Mouse (Mus musculus) thymus, adult 2 months (tissue): ENCODE measurements around the gene Acer1. TPM values are rescaled to one million over a fixed set of nuclear protein-coding genes. Genes with fewer than 3 reads are reported as not detected.

Experiments
- DNase-seq: peaks from one replicate; pipeline ENCODE4 v3.0.0; 2021
- H3K27ac ChIP-seq: fragments of 200-500 bp; 2 replicates; pipeline ENCODE4 v1.5.1; 2012; ENCODE audit warnings: low read length, control low read depth; ENCODE audit not compliant: control insufficient read depth, insufficient read depth
- H3K27me3 ChIP-seq: fragments of 200-500 bp; 2 replicates; pipeline ENCODE4 v1.6.1; 2012; ENCODE audit warnings: mild to moderate bottlenecking, low read length, moderate library complexity, mixed read lengths; ENCODE audit not compliant: control insufficient read depth, insufficient read depth
- H3K36me3 ChIP-seq: fragments of 200-500 bp; 2 replicates; pipeline ENCODE4 v1.6.1; 2012; ENCODE audit warnings: mild to moderate bottlenecking, low read length, moderate library complexity; ENCODE audit not compliant: control insufficient read depth, insufficient read depth
- H3K4me1 ChIP-seq: fragments of 200-500 bp; replicated peaks from 2 replicates; pipeline ENCODE4 v1.6.1; 2012; ENCODE audit warnings: low read length; ENCODE audit not compliant: control insufficient read depth, insufficient read depth
- H3K4me3 ChIP-seq: fragments of 200-500 bp; 2 replicates; pipeline ENCODE4 v1.5.1; 2012; ENCODE audit warnings: mild to moderate bottlenecking, low read length, control low read depth, moderate library complexity; ENCODE audit not compliant: control insufficient read depth, insufficient read depth
- CTCF ChIP-seq: fragments of 200-500 bp; IDR thresholded peaks from 2 replicates; pipeline ENCODE4 v1.5.1; 2012; ENCODE audit warnings: mild to moderate bottlenecking, control low read depth, low read length, moderate library complexity, borderline replicate concordance; ENCODE audit not compliant: control insufficient read depth, poor library complexity, insufficient read depth; ENCODE audit errors: extremely low read depth
- POLR2A ChIP-seq: fragments of 200-500 bp; IDR thresholded peaks from 2 replicates; pipeline ENCODE4 v1.6.1; 2012; ENCODE audit warnings: mild to moderate bottlenecking, low read length, control low read depth, moderate library complexity; ENCODE audit not compliant: control insufficient read depth, poor library complexity, insufficient read depth; ENCODE audit errors: extremely low read depth
- WGBS: fragments of 180-500 bp; shearing (Covaris S2); methylation state at CpG from one replicate; pipeline ENCODE4 v1.1.7; 2018; 5-methylcytosine and 5-hydroxymethylcytosine counted together
- polyA plus RNA-seq: library from polyadenylated mRNA; depleted of rRNA; stranded (reverse); fragments of >200 nt; gene quantifications from 2 replicates; pipeline ENCODE4 v1.2.3, GENCODE M21; 2012

Gene Acer1
- polyA plus RNA-seq, 1 experiment = 0.32 TPM

- Histone ChIP-seq H3K27ac (no peak overlapping the region), H3K4me3 (no peak overlapping the region), H3K27me3 (no peaks in the 10 kb centered on the region), H3K36me3 (no peaks in the 10 kb centered on the region), H3K4me1 (no peaks in the 10 kb centered on the region)
- 74% methylated on average over 5 of the region's 5 CpGs for WGBS
- no peak for DNase-seq
- TF ChIP-seq CTCF = no peak
- no peak for TF ChIP-seq POLR2A
Measured at GRCm38 (mm10) chr17:56970081-56970480, 11.8 kb downstream of the Acer1 start.

GRCm38 (mm10) chr17:56969321-56969720 is 12.6 kb downstream of the Acer1 start:
- DNase-seq = no peak
- Histone ChIP-seq H3K4me1 (no peaks in the 10 kb centered on the region), H3K36me3 (no peaks in the 10 kb centered on the region), H3K27me3 (no peaks in the 10 kb centered on the region), H3K27ac (no peak overlapping the region), H3K4me3 (no peak overlapping the region)
- 74% methylated on average over 3 of the region's 3 CpGs for WGBS
- TF ChIP-seq CTCF = no peak
- TF ChIP-seq POLR2A = no peak

- WGBS = 96% methylated on average over 6 of the region's 6 CpGs
- Histone ChIP-seq H3K27me3 (no peaks in the 10 kb centered on the region), H3K4me1 (no peaks in the 10 kb centered on the region), H3K36me3 (no peaks in the 10 kb centered on the region), H3K27ac (no peak overlapping the region), H3K4me3 (no peak overlapping the region)
- TF ChIP-seq CTCF (no peak), POLR2A (no peak)
- DNase-seq = no peak
Measured at GRCm38 (mm10) chr17:56963646-56964045, 18.3 kb downstream of the Acer1 start.

- Histone ChIP-seq H3K4me1 (peaks cover 5% of the 10 kb centered on the region), H3K36me3 (no peaks in the 10 kb centered on the region), H3K4me3 (no peak overlapping the region), H3K27ac (no peak overlapping the region), H3K27me3 (no peaks in the 10 kb centered on the region)
- no peak for DNase-seq
- WGBS = 81% methylated on average over 5 of the region's 5 CpGs
- TF ChIP-seq CTCF = no peak
- TF ChIP-seq POLR2A = no peak
Measured at GRCm38 (mm10) chr17:56962642-56963405, 19.1 kb downstream of the Acer1 start.

- no peaks in the 10 kb centered on the region for H3K36me3 ChIP-seq
- H3K4me1 ChIP-seq = peaks cover 5% of the 10 kb centered on the region
- no peak overlapping the region for H3K4me3 ChIP-seq
- TF ChIP-seq CTCF (no peak), POLR2A (no peak)
- no peaks in the 10 kb centered on the region for H3K27me3 ChIP-seq
- 97% methylated on average over 4 of the region's 4 CpGs for WGBS
- no peak overlapping the region for H3K27ac ChIP-seq
- DNase-seq = no peak
Measured at GRCm38 (mm10) chr17:56961880-56962279, 20.0 kb downstream of the Acer1 start.

- Histone ChIP-seq H3K4me1 (peaks cover 5% of the 10 kb centered on the region), H3K36me3 (no peaks in the 10 kb centered on the region), H3K27ac (no peak overlapping the region), H3K4me3 (no peak overlapping the region), H3K27me3 (no peaks in the 10 kb centered on the region)
- WGBS = 88% methylated on average over 4 of the region's 4 CpGs
- no peak for TF ChIP-seq POLR2A
- no peak for TF ChIP-seq CTCF
- DNase-seq = no peak
Measured at GRCm38 (mm10) chr17:56958667-56959066, 23.3 kb downstream of the Acer1 start.
